Mouse (Mus musculus): ENCODE data around the gene Aars2.

GRCm38 (mm10) chr17:45544873-45545277, 38.2 kb downstream of the Aars2 start:
- TF ChIP-seq POLR2A (IDR thresholded peaks at IDR 0.05; ENCODE audit: control insufficient read depth, extremely low read depth, insufficient read depth, low read length, poor library complexity) (no peak), CTCF (IDR thresholded peaks at IDR 0.05; ENCODE audit: borderline replicate concordance, control insufficient read depth, extremely low read depth, insufficient read depth, low read length, poor library complexity) (no peak)
